Mouse (Mus musculus) testis, adult 2 months (tissue): ENCODE measurements around the gene Gtf2ird1.

Source experiments
- CTCF ChIP-seq: fragments of 200-500 bp; IDR thresholded peaks from 2 replicates; pipeline ENCODE4 v1.5.1; 2012; ENCODE audit warnings: low read depth, mild to moderate bottlenecking, inconsistent platforms, low read length, moderate library complexity; ENCODE audit not compliant: control insufficient read depth, insufficient read depth, insufficient replicate concordance
- POLR2A ChIP-seq: fragments of 200-500 bp; IDR thresholded peaks from 2 replicates; pipeline ENCODE4 v1.6.1; 2012; ENCODE audit warnings: low read depth, mild to moderate bottlenecking, inconsistent platforms, low read length, moderate library complexity; ENCODE audit not compliant: control insufficient read depth

- no peak for TF ChIP-seq CTCF
- TF ChIP-seq POLR2A = no peak
Observed at GRCm38 (mm10) chr5:134425601-134426000, 30.9 kb downstream of the Gtf2ird1 start.
